Mouse (Mus musculus): ENCODE data around the gene Tmsb10. TPM values are rescaled to one million over a fixed set of nuclear protein-coding genes. Genes with fewer than 3 reads are reported as not detected.

Gene Tmsb10
- 1,639 and 2,359 TPM in 2 replicates for polyA plus RNA-seq (2021; fragmentation: Nextera tagmentation)
- long read RNA-seq, experiment 1, transcript Tmsb10-203 (3 exons, 570 nt), result major isoform, 430 of 444 reads
- long read RNA-seq, experiment 1, transcript Tmsb10-202 (2 exons, 690 nt), result minor isoform, 9 of 444 reads
- long read RNA-seq, experiment 1, partial matches to known transcripts, result 0 of 444 reads
- long read RNA-seq, experiment 1, other reads (novel, unspliced or antisense), result 4 of 444 reads
- long read RNA-seq, experiment 2, transcript Tmsb10-202 (2 exons, 690 nt), result minor isoform, 56 of 1,154 reads
- long read RNA-seq, experiment 2, transcript Tmsb10-203 (3 exons, 570 nt), result major isoform, 1,080 of 1,154 reads
- long read RNA-seq, experiment 2, partial matches to known transcripts, result 0 of 1,154 reads
- long read RNA-seq, experiment 2, other reads (novel, unspliced or antisense), result 18 of 1,154 reads

DNA sequence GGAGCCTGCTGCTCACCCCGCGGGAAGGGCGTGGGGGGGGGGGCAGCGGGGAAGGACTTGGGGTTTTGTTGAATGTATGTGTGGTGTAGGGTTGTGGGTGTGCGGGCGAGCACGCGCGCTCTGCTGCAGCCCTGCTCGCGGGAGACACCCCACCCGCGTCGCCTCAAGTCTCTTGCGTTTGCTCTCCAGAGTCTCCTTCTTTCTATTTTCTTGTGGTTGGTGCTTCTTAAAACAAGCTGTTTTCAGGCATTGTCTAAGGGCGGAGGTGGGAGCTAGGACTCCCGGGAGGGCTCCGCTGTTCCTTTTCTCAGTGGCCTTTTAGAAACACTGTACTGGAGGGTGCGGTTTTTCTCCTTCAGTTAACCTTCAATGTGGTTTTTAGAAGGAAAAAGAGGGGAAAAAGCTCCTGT lies at the start of gene Tmsb10:
Gene Tmsb10, minus strand, starts transcription at position 87 of the 410 bp plus-strand sequence.

Other genes starting within 250 kb of the Tmsb10 start
- 1.1 and 1.3 TPM in 2 replicates for gene Tcf7l1, start 169.5 kb downstream of the Tmsb10 start, polyA plus RNA-seq (2021; fragmentation: Nextera tagmentation)
- gene Kcmf1, start 58.8 kb downstream of the Tmsb10 start, polyA plus RNA-seq (2021; fragmentation: Nextera tagmentation), result 10.9 and 16.3 TPM in 2 replicates